Mouse (Mus musculus) ES-E14 (cell line): ENCODE data around the gene Arcn1. TPM values are rescaled to one million over a fixed set of nuclear protein-coding genes. Genes with fewer than 3 reads are reported as not detected.
A peak's percentile ranks its signal among the peaks of the same experiment; 100 is the strongest.

Experiments used
- DNase-seq: peaks from one replicate; pipeline ENCODE4 v3.0.0-alpha.2; 2013; ENCODE audit warnings: low read depth, low spot score
- H3K27ac ChIP-seq: 2 replicates; pipeline ENCODE4 v1.5.1; 2012; ENCODE audit warnings: low read depth, mild to moderate bottlenecking, low read length, moderate library complexity, mixed read lengths; ENCODE audit not compliant: poor library complexity, insufficient read depth, severe bottlenecking
- H3K36me3 ChIP-seq: 2 replicates; pipeline ENCODE4 v1.6.1; 2012; ENCODE audit warnings: mild to moderate bottlenecking, low read length, moderate library complexity, mixed read lengths; ENCODE audit not compliant: control insufficient read depth, poor library complexity, insufficient read depth, severe bottlenecking
- H3K4me1 ChIP-seq, 2 experiments: fragments of 150-350 bp in 1 of 2; sonication (generic) in 1 of 2; 2 replicates each; pipeline ENCODE4 v1.6.1; 2012; ENCODE audit warnings: low read length in 2 of 2, mild to moderate bottlenecking in 1 of 2, mixed read lengths in 1 of 2; ENCODE audit not compliant: control insufficient read depth in 2 of 2, insufficient read depth in 2 of 2, poor library complexity in 1 of 2
- H3K4me3 ChIP-seq, 2 experiments: fragments of 150-350 bp in 1 of 2; sonication (generic) in 1 of 2; 2 replicates each; pipeline ENCODE4 v1.5.1; 2012; ENCODE audit warnings: low read length in 2 of 2, low read depth in 1 of 2, mild to moderate bottlenecking in 1 of 2, mixed read lengths in 1 of 2; ENCODE audit not compliant: insufficient read depth in 1 of 2, poor library complexity in 1 of 2, severe bottlenecking in 1 of 2
- H3K9ac ChIP-seq: 2 replicates; pipeline ENCODE4 v1.6.1; 2012; ENCODE audit warnings: low read depth, mild to moderate bottlenecking, low read length, mixed read lengths; ENCODE audit not compliant: poor library complexity, insufficient read depth, severe bottlenecking
- H3K9me3 ChIP-seq: fragments of 150-350 bp; sonication (generic); 2 replicates; pipeline ENCODE4 v1.6.1; 2012; ENCODE audit warnings: low read depth, mild to moderate bottlenecking, low read length; ENCODE audit not compliant: control insufficient read depth, insufficient read depth
- CHD2 ChIP-seq: IDR thresholded peaks from 2 replicates; pipeline ENCODE4 v1.6.1; 2014; ENCODE audit warnings: mild to moderate bottlenecking, low read depth, low read length, inconsistent platforms
- HCFC1 ChIP-seq: IDR thresholded peaks from 2 replicates; pipeline ENCODE4 v1.6.1; 2012; ENCODE audit warnings: low read length, inconsistent platforms, borderline replicate concordance; ENCODE audit not compliant: insufficient read depth
- MAFK ChIP-seq: IDR thresholded peaks from 2 replicates; pipeline ENCODE4 v1.6.1; 2014; ENCODE audit warnings: mild to moderate bottlenecking, low read depth, low read length, inconsistent platforms; ENCODE audit not compliant: insufficient read depth
- ZC3H11A ChIP-seq: IDR thresholded peaks from 2 replicates; pipeline ENCODE4 v1.6.1; 2012; ENCODE audit warnings: low read depth, mild to moderate bottlenecking, inconsistent platforms, low read length, borderline replicate concordance
- ZNF384 ChIP-seq: IDR thresholded peaks from 2 replicates; pipeline ENCODE4 v1.6.1; 2012; ENCODE audit warnings: low read depth, low read length, inconsistent platforms
- in situ Hi-C, 2 experiments: fragments of 600-800 bp; cut with MboI; formaldehyde crosslinking; loops; one replicate each; pipeline ENCODE4 v1.15.1; 2025; ENCODE audit warnings: low sequenced_read_pairs in 2 of 2, inconsistent platforms in 1 of 2; ENCODE audit not compliant: unreplicated experiment in 2 of 2
- total RNA-seq: library from RNA; depleted of rRNA; stranded (reverse); fragments of 300-350 nt; gene quantifications from 2 replicates; pipeline ENCODE4 v1.2.3, GENCODE M21; 2012

Arcn1 gene
- total RNA-seq, 1 experiment: 72.3 TPM

DNA sequence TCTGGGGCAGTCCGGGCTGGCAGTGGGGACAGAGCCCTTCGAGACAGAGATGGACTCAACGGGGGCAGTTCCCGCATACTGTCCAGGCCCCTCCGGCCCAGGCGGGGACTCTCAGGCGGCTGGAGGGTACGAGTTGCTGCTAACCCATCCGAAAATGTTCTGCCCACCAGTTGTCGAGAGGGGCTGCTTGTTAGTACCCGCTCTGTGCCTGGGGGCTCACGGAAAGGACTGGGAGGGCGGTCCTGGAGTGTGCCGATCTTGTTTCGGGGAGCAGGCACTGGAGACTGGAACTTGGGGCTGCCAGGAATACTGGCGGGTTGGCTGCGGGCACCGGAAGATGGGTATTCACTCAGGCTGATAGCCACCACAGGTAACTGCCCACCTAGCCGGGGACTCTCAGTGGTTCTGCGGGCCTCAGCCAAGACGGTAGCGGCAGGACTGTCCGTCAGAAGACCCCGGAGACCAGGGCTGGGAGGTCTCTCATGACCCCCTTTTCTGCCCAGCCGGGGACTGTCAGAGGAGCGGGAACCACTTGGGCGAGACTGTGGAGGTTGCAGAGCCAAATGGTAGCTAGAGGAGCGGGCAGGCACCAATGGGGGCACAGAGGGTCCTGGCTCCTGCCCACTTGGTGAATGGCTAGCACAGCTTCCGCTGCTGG is 51.8 kb downstream of the Arcn1 start:
- no peak overlapping the region for H3K27ac ChIP-seq
- H3K4me3 ChIP-seq: peak overlapping the region; percentile 43 to 54
- H3K36me3 ChIP-seq: no peaks in the 10 kb centered on the region
- peaks cover 0 to 4% of the 10 kb centered on the region in 2 experiments; a peak in 1 of 4 replicates for H3K4me1 ChIP-seq
- no peaks in the 10 kb centered on the region for H3K9me3 ChIP-seq
- DNase-seq: no peak
- peak overlapping the region; percentile 2; the same call in 1 of the 2 replicates for H3K9ac ChIP-seq
- in situ Hi-C loops: no loop called here
- TF ChIP-seq ZC3H11A (no peak), HCFC1 (no peak), MAFK (no peak), ZNF384 (no peak), CHD2 (no peak)

DNA sequence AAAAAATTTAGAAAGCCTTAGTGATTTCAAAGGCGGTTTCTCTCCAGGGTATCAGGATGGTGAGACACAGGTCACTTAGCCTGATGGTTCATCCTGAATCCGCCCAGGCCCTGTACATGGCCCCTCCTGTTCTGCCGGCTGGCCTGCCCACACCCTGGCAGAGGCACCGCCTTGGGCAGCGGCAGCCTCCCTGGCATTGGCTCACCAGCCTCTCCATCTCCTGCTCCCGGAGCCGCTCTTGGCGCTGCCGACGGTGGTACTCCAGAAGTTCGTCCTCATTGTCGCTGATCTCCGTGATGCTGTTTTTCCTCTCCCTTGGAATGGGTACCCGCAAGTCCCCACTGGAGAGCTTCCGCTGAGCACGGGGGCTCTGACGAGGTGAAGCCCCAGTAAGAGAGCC is 52.5 kb downstream of the Arcn1 start:
- in situ Hi-C loops: no loop called here
- H3K9me3 ChIP-seq: no peaks in the 10 kb centered on the region
- peak overlapping the region; percentile 43 to 54; a peak in 3 of 4 replicates for H3K4me3 ChIP-seq

DNA sequence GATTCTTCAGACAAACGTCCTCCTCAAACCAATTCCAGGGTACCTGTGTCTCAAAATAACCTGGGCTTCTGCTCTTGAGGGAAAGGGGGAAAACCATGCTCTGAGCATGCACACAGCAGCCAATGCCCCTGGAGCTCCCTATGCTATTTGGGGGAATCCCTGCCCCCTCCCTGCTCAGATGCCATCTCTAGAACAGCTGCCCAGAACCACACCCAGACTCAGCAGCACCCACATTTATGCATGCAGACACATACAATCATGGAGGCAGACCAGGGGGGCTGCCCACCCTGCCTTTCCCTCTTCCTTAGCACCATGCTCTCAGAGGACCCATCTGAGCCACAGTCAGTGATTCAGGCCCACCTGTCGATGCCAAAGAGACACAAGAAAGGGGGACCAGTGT is 54.1 kb downstream of the Arcn1 start:
- in situ Hi-C loops: no loop called here
- H3K9ac ChIP-seq: no peak overlapping the region
- TF ChIP-seq HCFC1: no peak
- no peak for TF ChIP-seq ZNF384
- no peak for TF ChIP-seq CHD2
- TF ChIP-seq MAFK: no peak
- no peak for TF ChIP-seq ZC3H11A
- DNase-seq: no peak
- H3K9me3 ChIP-seq: no peaks in the 10 kb centered on the region
- peaks cover 0 to 9% of the 10 kb centered on the region in 2 experiments; a peak in 1 of 4 replicates for H3K4me1 ChIP-seq
- no peak overlapping the region for H3K4me3 ChIP-seq
- H3K36me3 ChIP-seq: no peaks in the 10 kb centered on the region
- no peak overlapping the region for H3K27ac ChIP-seq

More for the DNA sequence above, 52.5 kb downstream of the Arcn1 start:
- peaks cover 0 to 2% of the 10 kb centered on the region in 2 experiments; a peak in 1 of 4 replicates for H3K4me1 ChIP-seq
- H3K27ac ChIP-seq: no peak overlapping the region
- H3K36me3 ChIP-seq: no peaks in the 10 kb centered on the region
- TF ChIP-seq CHD2 (no peak), ZC3H11A (no peak), ZNF384 (no peak), HCFC1 (no peak), MAFK (no peak)
- DNase-seq: no peak
- H3K9ac ChIP-seq: no peak overlapping the region; the same call in 1 of the 2 replicates

DNA sequence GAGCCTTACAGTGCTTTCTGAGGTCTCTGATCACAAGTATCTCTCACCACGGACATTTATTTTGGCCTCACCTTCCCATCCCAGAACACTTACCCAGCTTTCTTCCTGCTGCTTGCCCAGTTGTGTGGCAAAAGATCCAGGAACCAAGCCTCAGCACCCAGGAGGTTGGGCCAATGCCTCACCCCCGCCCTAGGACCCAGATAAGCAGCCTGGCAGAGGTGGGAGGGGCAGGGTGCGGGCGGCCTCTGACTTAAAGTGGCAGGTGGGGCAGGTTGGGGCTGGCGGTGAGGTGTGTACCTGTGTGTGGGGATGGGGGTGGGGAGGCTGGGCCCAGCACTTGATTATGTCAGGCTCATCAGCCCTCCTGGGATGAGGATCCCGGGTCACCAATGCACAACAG is 54.6 kb downstream of the Arcn1 start:
- DNase-seq: no peak
- H3K9me3 ChIP-seq: no peaks in the 10 kb centered on the region
- H3K36me3 ChIP-seq: no peaks in the 10 kb centered on the region
- H3K9ac ChIP-seq: no peak overlapping the region
- H3K4me3 ChIP-seq: no peak overlapping the region
- TF ChIP-seq ZNF384: no peak
- no peak for TF ChIP-seq HCFC1
- TF ChIP-seq CHD2: no peak
- TF ChIP-seq ZC3H11A: no peak
- no peak for TF ChIP-seq MAFK
- in situ Hi-C loops: no loop called here
- H3K4me1 ChIP-seq: peaks cover 0 to 9% of the 10 kb centered on the region in 2 experiments; a peak in 1 of 4 replicates
- no peak overlapping the region for H3K27ac ChIP-seq

DNA sequence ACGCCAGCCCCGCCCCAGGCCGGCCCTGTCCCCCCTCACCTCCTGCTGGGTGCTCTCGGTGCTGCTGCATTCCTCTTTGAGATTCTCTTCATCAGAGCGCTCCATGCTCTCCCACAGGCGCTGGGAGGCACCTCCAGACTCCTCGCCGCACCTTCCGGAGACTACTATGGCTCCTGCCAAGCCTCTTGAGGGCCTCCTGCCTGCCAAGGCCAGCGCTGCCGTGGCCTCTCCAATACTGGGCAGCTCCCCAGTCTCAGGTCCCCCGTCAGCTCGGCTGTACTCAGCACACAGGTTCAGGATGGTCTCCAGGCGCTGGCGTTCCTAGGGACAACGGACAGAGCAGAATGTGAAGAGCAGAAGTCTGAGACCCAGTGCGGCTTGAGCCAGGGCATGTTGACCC is 56.0 kb downstream of the Arcn1 start:
- H3K36me3 ChIP-seq: no peaks in the 10 kb centered on the region; the same call in 1 of the 2 replicates
- peaks cover 0 to 12% of the 10 kb centered on the region in 2 experiments; a peak in 1 of 4 replicates for H3K4me1 ChIP-seq
- no peak overlapping the region for H3K9ac ChIP-seq
- H3K4me3 ChIP-seq: no peak overlapping the region
- TF ChIP-seq ZC3H11A: no peak
- no peak overlapping the region for H3K27ac ChIP-seq
- no peaks in the 10 kb centered on the region for H3K9me3 ChIP-seq
- in situ Hi-C loops: no loop called here
- DNase-seq: no peak
